Mouse (Mus musculus): Measurements from ENCODE around the gene Tigd3. TPM values are rescaled to one million over a fixed set of nuclear protein-coding genes. Genes with fewer than 3 reads are reported as not detected.

Gene Tigd3
- polyA plus RNA-seq, 1 experiment: 0.31 TPM

DNA sequence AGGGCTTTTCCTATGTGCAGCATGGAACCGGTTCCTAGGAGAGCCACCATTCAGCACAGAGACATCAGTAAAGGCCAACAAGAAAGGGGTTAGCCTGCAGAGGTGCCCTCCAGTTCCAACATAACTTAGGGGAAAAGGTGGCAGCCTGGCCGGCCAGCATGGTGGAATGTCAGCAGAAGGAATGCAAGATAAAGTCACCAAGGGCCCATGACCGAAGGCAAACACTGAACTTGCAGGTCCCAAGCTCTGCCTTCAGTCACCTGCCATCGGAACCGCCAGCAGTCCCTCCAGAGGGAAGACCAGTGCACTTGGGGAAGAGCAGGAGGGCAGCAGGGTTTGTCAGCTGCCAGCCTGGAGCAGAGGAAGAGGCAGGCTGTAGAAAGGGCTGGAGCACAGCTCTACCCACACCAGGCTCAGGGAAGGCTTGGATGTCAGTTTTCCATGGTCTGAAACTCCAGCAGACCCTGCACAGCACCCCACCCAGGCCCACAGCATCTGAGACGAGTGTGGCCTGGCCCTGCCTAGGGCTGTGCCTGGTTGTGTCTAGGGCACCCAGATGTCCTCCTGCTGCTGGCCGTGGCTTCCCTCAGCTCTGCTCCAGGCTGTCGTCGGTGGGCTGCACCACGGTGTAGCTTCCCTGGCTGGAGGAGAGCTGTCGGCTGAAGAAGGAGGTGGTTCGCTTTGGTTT is 41.8 kb downstream of the Tigd3 start:
- H3K4me3 ChIP-seq: no peak overlapping the region
- peaks cover 23% of the 10 kb centered on the region for H3K79me2 ChIP-seq (ENCODE audit: control insufficient read depth, insufficient read depth)
- H3K4me2 ChIP-seq (ENCODE audit: low read depth): peak overlapping the region; percentile 99
- no peaks in the 10 kb centered on the region for H3K27me3 ChIP-seq (ENCODE audit: control insufficient read depth, insufficient read depth, insufficient read length)
- H3ac ChIP-seq (ENCODE audit: control insufficient read depth, insufficient read length): no peak overlapping the region
- TF ChIP-seq MAX (IDR thresholded peaks at IDR 0.05; ENCODE audit: low read depth) (no peak), TCF3 (IDR thresholded peaks at IDR 0.05; ENCODE audit: insufficient read length, low read depth) (no peak), SRF (IDR thresholded peaks at IDR 0.05; ENCODE audit: control insufficient read depth, insufficient read length, low read depth) (no peak), USF1 (IDR thresholded peaks at IDR 0.05; ENCODE audit: low read depth) (no peak), MYOD1 (IDR thresholded peaks at IDR 0.05; ENCODE audit: control insufficient read depth in 1 of 3, insufficient read length in 2 of 3, low read depth in 2 of 3) (peak in 1 of 3 experiments; percentile 0), E2F4 (IDR thresholded peaks at IDR 0.05; ENCODE audit: insufficient read depth) (no peak), POLR2AphosphoS2 (IDR thresholded peaks at IDR 0.05; ENCODE audit: insufficient read length, low read depth) (no peak), TCF12 (IDR thresholded peaks at IDR 0.05; ENCODE audit: insufficient read depth, poor library complexity, severe bottlenecking) (no peak), MYOG (IDR thresholded peaks at IDR 0.05; ENCODE audit: control insufficient read depth in 1 of 3, insufficient read depth in 1 of 3, insufficient read length in 2 of 3, low read depth in 2 of 3) (peak in 1 of 3 experiments; percentile 7), REST (IDR thresholded peaks at IDR 0.05; ENCODE audit: insufficient read depth, insufficient read length) (no peak), POLR2A (IDR thresholded peaks at IDR 0.05; ENCODE audit: insufficient read length, low read depth) (no peak), CEBPB (IDR thresholded peaks at IDR 0.05; ENCODE audit: insufficient read depth, poor library complexity, severe bottlenecking) (no peak)
- peaks cover 9% of the 10 kb centered on the region for H3K36me3 ChIP-seq (ENCODE audit: control insufficient read depth, insufficient read depth)

DNA sequence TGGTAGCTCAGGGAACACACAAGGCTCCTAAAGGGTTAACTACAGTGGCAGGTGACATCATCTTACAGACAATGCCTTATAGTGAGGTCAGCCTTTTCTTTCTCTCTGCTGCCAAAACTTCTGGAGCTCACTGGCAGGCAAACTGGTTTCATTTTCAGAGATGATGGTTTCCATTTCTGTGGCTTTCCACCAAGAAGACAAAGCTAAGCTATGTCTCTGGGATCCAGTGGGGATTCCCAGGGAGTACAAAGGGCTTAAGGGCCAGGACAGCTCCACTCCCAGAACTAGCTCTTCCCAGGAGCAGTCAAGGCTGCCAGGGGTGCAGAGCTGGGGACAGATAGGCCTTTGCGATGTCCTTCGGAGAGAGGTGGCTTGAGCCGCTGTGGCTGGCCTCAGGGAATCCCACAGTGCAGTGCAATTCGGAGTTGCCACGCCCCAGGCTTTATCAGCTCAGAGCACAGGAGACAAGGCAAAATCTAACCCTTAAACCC is 42.4 kb downstream of the Tigd3 start:
- Histone ChIP-seq H3ac (ENCODE audit: control insufficient read depth, insufficient read length) (no peak overlapping the region), H3K4me3 (no peak overlapping the region), H3K4me2 (ENCODE audit: low read depth) (peak overlapping the region; percentile 99), H3K27me3 (ENCODE audit: control insufficient read depth, insufficient read depth, insufficient read length) (no peaks in the 10 kb centered on the region), H3K36me3 (ENCODE audit: control insufficient read depth, insufficient read depth) (peaks cover 9% of the 10 kb centered on the region), H3K79me2 (ENCODE audit: control insufficient read depth, insufficient read depth) (peaks cover 23% of the 10 kb centered on the region)
- TF ChIP-seq CEBPB (IDR thresholded peaks at IDR 0.05; ENCODE audit: insufficient read depth, poor library complexity, severe bottlenecking) (0 out of 2 replicates have a peak, but pooled peaks have one; percentile 12), POLR2AphosphoS2 (IDR thresholded peaks at IDR 0.05; ENCODE audit: insufficient read length, low read depth) (no peak)

DNA sequence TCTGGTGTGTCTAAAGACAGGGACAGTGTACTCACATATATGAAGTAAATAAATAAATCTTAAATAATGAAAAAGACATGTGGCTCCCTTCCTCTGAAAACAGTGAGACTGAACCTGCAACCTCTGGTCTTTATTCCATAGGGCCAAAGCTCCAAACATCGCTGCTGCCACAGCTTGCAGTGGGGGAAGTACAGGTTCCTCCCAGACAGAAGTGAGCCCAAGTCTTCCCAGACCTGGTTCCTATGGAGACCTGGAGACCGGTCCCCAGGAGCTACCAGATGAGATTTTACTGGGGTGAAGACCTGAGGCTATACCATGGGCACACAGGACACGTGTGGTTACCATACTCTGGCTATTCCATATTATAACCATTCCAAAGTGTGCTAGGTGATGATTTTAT is 43.1 kb downstream of the Tigd3 start:
- Histone ChIP-seq H3K4me2 (ENCODE audit: low read depth) (peak overlapping the region; percentile 99), H3K79me2 (ENCODE audit: control insufficient read depth, insufficient read depth) (peaks cover 23% of the 10 kb centered on the region)
- TF ChIP-seq TCF12 (IDR thresholded peaks at IDR 0.05; ENCODE audit: insufficient read depth, poor library complexity, severe bottlenecking): no peak
- TF ChIP-seq TCF3 (IDR thresholded peaks at IDR 0.05; ENCODE audit: insufficient read length, low read depth): no peak
- no peak for TF ChIP-seq E2F4 (IDR thresholded peaks at IDR 0.05; ENCODE audit: insufficient read depth)
- no peak for TF ChIP-seq REST (IDR thresholded peaks at IDR 0.05; ENCODE audit: insufficient read depth, insufficient read length)
- TF ChIP-seq POLR2AphosphoS2 (IDR thresholded peaks at IDR 0.05; ENCODE audit: insufficient read length, low read depth): no peak
- TF ChIP-seq MYOG (IDR thresholded peaks at IDR 0.05; ENCODE audit: control insufficient read depth in 1 of 3, insufficient read depth in 1 of 3, insufficient read length in 2 of 3, low read depth in 2 of 3): no peak
- TF ChIP-seq MYOD1 (IDR thresholded peaks at IDR 0.05; ENCODE audit: control insufficient read depth in 1 of 3, insufficient read length in 2 of 3, low read depth in 2 of 3): no peak
- TF ChIP-seq MAX (IDR thresholded peaks at IDR 0.05; ENCODE audit: low read depth): no peak
- no peak for TF ChIP-seq CEBPB (IDR thresholded peaks at IDR 0.05; ENCODE audit: insufficient read depth, poor library complexity, severe bottlenecking)
- TF ChIP-seq POLR2A (IDR thresholded peaks at IDR 0.05; ENCODE audit: insufficient read length, low read depth): no peak
- no peak for TF ChIP-seq USF1 (IDR thresholded peaks at IDR 0.05; ENCODE audit: low read depth)
- TF ChIP-seq SRF (IDR thresholded peaks at IDR 0.05; ENCODE audit: control insufficient read depth, insufficient read length, low read depth): no peak

DNA sequence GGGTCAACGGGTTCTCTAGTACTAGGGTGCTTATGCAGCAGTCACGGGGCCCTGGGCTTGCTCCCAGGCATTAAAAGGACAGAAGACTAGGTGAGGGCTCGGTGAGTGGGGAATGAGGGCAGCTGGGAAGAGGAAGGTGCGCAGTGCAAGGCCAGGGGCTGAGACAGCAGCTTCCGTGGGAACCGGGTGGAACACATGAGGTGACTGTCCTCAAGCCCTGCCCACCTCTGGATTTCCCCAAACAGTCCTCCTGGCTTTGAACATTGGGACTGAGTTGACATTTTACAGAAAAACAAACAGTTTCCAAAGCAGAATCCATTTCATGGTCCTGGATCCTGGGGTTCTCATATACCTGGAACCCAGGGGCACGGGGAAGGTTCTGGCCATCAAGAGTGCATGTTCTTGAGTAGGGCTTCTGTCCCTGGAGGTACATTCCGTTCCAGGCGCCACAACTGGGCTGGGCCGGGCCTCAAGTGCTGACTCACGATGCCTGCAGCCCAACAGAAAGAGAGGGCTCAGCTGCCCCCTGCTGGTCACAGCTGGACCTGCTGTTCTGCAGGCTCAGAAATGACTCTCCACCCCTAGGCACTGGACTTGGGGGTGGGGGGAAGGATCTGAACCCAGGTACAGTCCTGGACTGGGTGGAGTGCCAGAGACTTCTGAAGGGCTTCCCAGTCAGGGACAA is 44.0 kb downstream of the Tigd3 start:
- peak overlapping the region; percentile 100 for H3K4me3 ChIP-seq

More for the DNA sequence above, 43.1 kb downstream of the Tigd3 start:
- H3ac ChIP-seq (ENCODE audit: control insufficient read depth, insufficient read length): no peak overlapping the region
- H3K27me3 ChIP-seq (ENCODE audit: control insufficient read depth, insufficient read depth, insufficient read length): no peaks in the 10 kb centered on the region
- peaks cover 4% of the 10 kb centered on the region for H3K36me3 ChIP-seq (ENCODE audit: control insufficient read depth, insufficient read depth)
- H3K4me3 ChIP-seq: peak overlapping the region; percentile 100

More for the DNA sequence above, 44.0 kb downstream of the Tigd3 start:
- Histone ChIP-seq H3ac (ENCODE audit: control insufficient read depth, insufficient read length) (peak overlapping the region; percentile 15), H3K36me3 (ENCODE audit: control insufficient read depth, insufficient read depth) (no peaks in the 10 kb centered on the region), H3K79me2 (ENCODE audit: control insufficient read depth, insufficient read depth) (peaks cover 25% of the 10 kb centered on the region), H3K27me3 (ENCODE audit: control insufficient read depth, insufficient read depth, insufficient read length) (no peaks in the 10 kb centered on the region), H3K4me2 (ENCODE audit: low read depth) (peak overlapping the region; percentile 99)
- TF ChIP-seq REST (IDR thresholded peaks at IDR 0.05; ENCODE audit: insufficient read depth, insufficient read length) (no peak), E2F4 (IDR thresholded peaks at IDR 0.05; ENCODE audit: insufficient read depth) (no peak), CEBPB (IDR thresholded peaks at IDR 0.05; ENCODE audit: insufficient read depth, poor library complexity, severe bottlenecking) (no peak), POLR2A (IDR thresholded peaks at IDR 0.05; ENCODE audit: insufficient read length, low read depth) (peak; percentile 50), MYOG (IDR thresholded peaks at IDR 0.05; ENCODE audit: control insufficient read depth in 1 of 3, insufficient read depth in 1 of 3, insufficient read length in 2 of 3, low read depth in 2 of 3) (peak in 2 of 3 experiments; percentile 23 to 78), MYOD1 (IDR thresholded peaks at IDR 0.05; ENCODE audit: control insufficient read depth in 1 of 3, insufficient read length in 2 of 3, low read depth in 2 of 3) (peak in 2 of 3 experiments; percentile 36 to 63), USF1 (IDR thresholded peaks at IDR 0.05; ENCODE audit: low read depth) (no peak), TCF12 (IDR thresholded peaks at IDR 0.05; ENCODE audit: insufficient read depth, poor library complexity, severe bottlenecking) (no peak), MAX (IDR thresholded peaks at IDR 0.05; ENCODE audit: low read depth) (no peak), POLR2AphosphoS2 (IDR thresholded peaks at IDR 0.05; ENCODE audit: insufficient read length, low read depth) (peak; percentile 89), TCF3 (IDR thresholded peaks at IDR 0.05; ENCODE audit: insufficient read length, low read depth) (peak; percentile 3), SRF (IDR thresholded peaks at IDR 0.05; ENCODE audit: control insufficient read depth, insufficient read length, low read depth) (no peak)
